ENCODE assay signal across 11 mouse cellular contexts in genomic region chr5:140723822-140724221, GRCm38 (mm10). TPM values are rescaled to one million over a fixed set of nuclear protein-coding genes. Genes with fewer than 3 reads are reported as not detected.
DNase-seq lines count a peak whose midpoint lies in the region; ATAC-seq lines count a peak whose summit lies in the region.
"Had no signal": no experiment of that assay in that cellular context is flagged by ENCODE, and none has a peak within 500 bp of the region (broad histone marks: within the 10 kb centered on the region; RNA-seq: fewer than 3 reads in every experiment).

Gene Amz1 (plus strand): TSS chr5:140724127.

- 80% methylated on average over 13 of the region's 13 CpGs for WGBS in intestine, embryonic 15.5 days

- intact Hi-C loops in left cerebral cortex, postnatal 14 days (cut with DNase I) = no loop called here

- ATAC-seq in megakaryocyte, adult 5-6 weeks (ENCODE audit: poor library complexity, severe bottlenecking) = no peak
- ATAC-seq in intestine, embryonic 15.5 days = no peak

- peaks cover 10% of the 10 kb centered on the region; the same call in 1 of the 2 replicates for H3K9me3 ChIP-seq in megakaryocyte, embryonic 14.5 days
- no peaks in the 10 kb centered on the region for H3K9me3 ChIP-seq in intestine, embryonic 15.5 days
- H3K9me3 ChIP-seq: embryonic facial prominence, embryonic 15.5 days; limb, embryonic 12.5 days; stomach, embryonic 15.5 days had no signal

- H3K9ac ChIP-seq in intestine, embryonic 15.5 days = no peak within 1 kb of the TSS
- H3K9ac ChIP-seq: embryonic facial prominence, embryonic 15.5 days; limb, embryonic 12.5 days; stomach, embryonic 15.5 days had no signal

- H3K27me3 ChIP-seq in megakaryocyte, embryonic 14.5 days (replicated peaks) = peaks cover 50% of the 10 kb centered on the region
- H3K27me3 ChIP-seq in intestine, embryonic 15.5 days (replicated peaks) = no peaks in the 10 kb centered on the region
- H3K27me3 ChIP-seq: embryonic facial prominence, embryonic 15.5 days; limb, embryonic 12.5 days; stomach, embryonic 15.5 days had no signal

- peak; percentile 77 to 80 for DNase-seq in frontal cortex, postnatal 10 days (ENCODE audit: low spot score in 2 of 2)
- DNase-seq in left cerebral cortex, postnatal 14 days (ENCODE audit: low spot score in 2 of 2) = peak; percentile 78 to 88
- peak; percentile 78 for DNase-seq in right cerebral cortex, postnatal 14 days
- no peak for DNase-seq in testis, postnatal 10 days (ENCODE audit: low spot score)
- DNase-seq in lung, postnatal 14 days = no peak

- peaks cover 37% of the 10 kb centered on the region for H3K4me1 ChIP-seq in megakaryocyte, embryonic 14.5 days
- H3K4me1 ChIP-seq in intestine, embryonic 15.5 days (replicated peaks) = no peaks in the 10 kb centered on the region
- H3K4me1 ChIP-seq: embryonic facial prominence, embryonic 15.5 days; limb, embryonic 12.5 days; stomach, embryonic 15.5 days had no signal

- no peak within 1 kb of the TSS for H3K4me2 ChIP-seq in intestine, embryonic 15.5 days (replicated peaks)
- H3K4me2 ChIP-seq: embryonic facial prominence, embryonic 15.5 days; limb, embryonic 12.5 days; stomach, embryonic 15.5 days had no signal

- peaks cover 14% of the 10 kb centered on the region for H3K36me3 ChIP-seq in megakaryocyte, embryonic 14.5 days (replicated peaks; ENCODE audit: low read length)
- peaks cover 2% of the 10 kb centered on the region; the same call in 1 of the 2 replicates for H3K36me3 ChIP-seq in intestine, embryonic 15.5 days
- H3K36me3 ChIP-seq: stomach, embryonic 15.5 days had no signal

- H3K27ac ChIP-seq in intestine, embryonic 15.5 days = no peak within 1 kb of the TSS
- H3K27ac ChIP-seq: embryonic facial prominence, embryonic 15.5 days; limb, embryonic 12.5 days; stomach, embryonic 15.5 days had no signal

- peak within 1 kb of the TSS; percentile 42 for H3K4me3 ChIP-seq in megakaryocyte, embryonic 14.5 days (replicated peaks)
- H3K4me3 ChIP-seq in intestine, embryonic 15.5 days (replicated peaks) = no peak within 1 kb of the TSS
- H3K4me3 ChIP-seq: embryonic facial prominence, embryonic 15.5 days; limb, embryonic 12.5 days; stomach, embryonic 15.5 days had no signal

RNA-seq across cellular contexts. Expression of gene Amz1, which starts in this region (rescaled TPM):
- 4.5 TPM in 1 of 2 replicates, not detected in the other for polyA plus RNA-seq in megakaryocyte, embryonic 14.5 days (2012; ENCODE audit: insufficient read depth, low replicate concordance)
- total RNA-seq in megakaryocyte, adult 5-6 weeks (2015) = 2.5 and 4.4 TPM in 2 replicates
- 3.0 and 4.4 TPM in 2 replicates for total RNA-seq in megakaryocyte, adult 5-6 weeks (2017)
- total RNA-seq in left cerebral cortex, postnatal 14 days (2021) = 10 to 100 TPM; 17.4 to 20.5 TPM
- 1.1 TPM in 2 replicates for polyA plus RNA-seq in intestine, embryonic 15.5 days (2015; fragmentation: Nextera tagmentation; extraction: Ambion mirVana)

Comparison
In these comparisons a context has a peak if more than half of its experiments do, and no peak if none do; other contexts are left out.
1. DNase-seq: peak in frontal cortex, postnatal 10 days (2 of 2), left cerebral cortex, postnatal 14 days (2 of 2) and right cerebral cortex, postnatal 14 days (single experiment); none in testis, postnatal 10 days (single experiment) and lung, postnatal 14 days (single experiment).